Mouse (Mus musculus) heart, embryonic 10.5 days (tissue): ENCODE measurements at regions not wholly inside any gene's neighbourhood (a gene's known extent, or its start where the extent isn't known, plus 50 kb on each side); places are given as distances from the start of the nearest gene placed in this dataset.
"Not testable (repeated sequence)": the region's sequence is repeated elsewhere in the genome, so short reads cannot be mapped to it uniquely, and the experiment has no call there.

Experiments
- DNase-seq: peaks from one replicate; pipeline ENCODE4 v3.0.0-alpha.2; 2017; ENCODE audit warnings: low spot score
- H3K27ac ChIP-seq: fragments of 300-500 bp; sonication (generic); 2 replicates; pipeline ENCODE4 v1.5.1; 2016; ENCODE audit warnings: mild to moderate bottlenecking
- H3K27me3 ChIP-seq: fragments of 300-500 bp; sonication (generic); 2 replicates; pipeline ENCODE4 v1.6.1; 2016; ENCODE audit warnings: mild to moderate bottlenecking; ENCODE audit not compliant: poor library complexity, insufficient read depth, severe bottlenecking
- H3K36me3 ChIP-seq: fragments of 300-500 bp; sonication (generic); 2 replicates; pipeline ENCODE4 v1.6.1; 2016; ENCODE audit warnings: mild to moderate bottlenecking, moderate library complexity
- H3K4me1 ChIP-seq: fragments of 300-500 bp; sonication (generic); 2 replicates; pipeline ENCODE4 v1.6.1; 2016; ENCODE audit warnings: mild to moderate bottlenecking
- H3K4me3 ChIP-seq: fragments of 300-500 bp; sonication (generic); 2 replicates; pipeline ENCODE4 v1.5.1; 2016; ENCODE audit warnings: mild to moderate bottlenecking, moderate library complexity
- H3K9me3 ChIP-seq: fragments of 300-500 bp; sonication (generic); 2 replicates; pipeline ENCODE4 v1.6.1; 2016; ENCODE audit warnings: mild to moderate bottlenecking, moderate library complexity
- WGBS: fragments of 180-500 bp; shearing (Covaris S2); methylation state at CpG from one replicate; pipeline ENCODE4 v1.1.7; 2016; 5-methylcytosine and 5-hydroxymethylcytosine counted together

DNA sequence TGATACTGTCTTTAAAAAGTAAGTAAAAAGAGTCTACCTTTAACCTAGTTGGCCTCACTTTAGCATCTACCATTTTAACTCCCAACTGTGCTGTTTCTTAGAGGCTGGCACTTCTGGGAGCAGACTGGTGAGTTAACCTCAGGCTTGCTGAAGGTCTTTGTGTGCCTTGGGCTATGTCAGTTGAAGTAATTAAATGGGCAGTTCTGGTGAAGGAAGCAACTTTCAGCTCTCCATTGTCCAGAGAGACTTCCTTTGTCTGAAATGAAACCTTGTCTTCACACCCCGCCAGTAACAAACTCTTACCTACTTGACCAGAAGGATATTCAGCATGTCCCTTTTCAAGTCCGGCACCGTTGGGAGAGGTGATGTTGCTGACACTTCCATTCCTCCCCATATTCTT is 55.5 kb downstream of the Zfp281 start:
- no peak overlapping the region for H3K4me3 ChIP-seq
- H3K27me3 ChIP-seq: no peaks in the 10 kb centered on the region
- H3K9me3 ChIP-seq: no peaks in the 10 kb centered on the region
- no peak for DNase-seq
- H3K4me1 ChIP-seq: peaks cover 7% of the 10 kb centered on the region; the same call in 1 of the 2 replicates
- no peaks in the 10 kb centered on the region for H3K36me3 ChIP-seq
- 89% methylated on average over 3 of the region's 3 CpGs for WGBS
- H3K27ac ChIP-seq: no peak overlapping the region

- H3K4me1 ChIP-seq: peaks cover 10% of the 10 kb centered on the region; the same call in 1 of the 2 replicates
- H3K36me3 ChIP-seq, H3K9me3 ChIP-seq, H3K4me3 ChIP-seq, H3K27me3 ChIP-seq, DNase-seq, H3K27ac ChIP-seq: not testable (repeated sequence)
- WGBS: 61% methylated on average over 10 of the region's 10 CpGs
Observed at GRCm38 (mm10) chr1:136682311-136682710, 57.6 kb downstream of the Zfp281 start.

DNA sequence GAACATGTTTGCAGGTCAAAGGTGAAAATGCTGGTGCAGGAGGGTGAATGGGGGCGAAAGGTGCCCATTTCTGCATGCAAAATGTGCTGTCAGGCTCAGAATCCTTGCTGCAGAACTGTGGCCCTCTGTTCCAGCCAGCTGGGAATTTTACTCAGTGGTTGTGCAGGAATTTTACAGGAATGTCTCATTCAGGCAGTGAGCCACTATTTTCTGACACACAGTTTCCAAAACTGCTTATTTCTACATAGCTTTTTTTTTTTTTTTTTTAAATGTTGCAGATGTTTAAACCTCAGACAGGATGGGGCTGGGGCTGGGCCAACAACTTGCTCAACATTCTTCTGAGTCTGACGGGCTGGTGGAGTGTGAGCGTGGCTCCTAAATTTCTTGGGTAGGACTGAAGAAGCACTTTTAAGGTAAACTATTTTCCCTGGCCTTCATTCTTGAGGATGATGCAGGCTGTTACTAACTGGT is 58.4 kb downstream of the Zfp281 start:
- H3K27ac ChIP-seq: no peak overlapping the region
- no peaks in the 10 kb centered on the region for H3K36me3 ChIP-seq
- H3K4me3 ChIP-seq: no peak overlapping the region
- no peaks in the 10 kb centered on the region for H3K9me3 ChIP-seq
- H3K27me3 ChIP-seq: no peaks in the 10 kb centered on the region
- H3K4me1 ChIP-seq: peaks cover 10% of the 10 kb centered on the region; the same call in 1 of the 2 replicates
- 75% methylated on average over 3 of the region's 3 CpGs for WGBS
- DNase-seq: no peak

DNA sequence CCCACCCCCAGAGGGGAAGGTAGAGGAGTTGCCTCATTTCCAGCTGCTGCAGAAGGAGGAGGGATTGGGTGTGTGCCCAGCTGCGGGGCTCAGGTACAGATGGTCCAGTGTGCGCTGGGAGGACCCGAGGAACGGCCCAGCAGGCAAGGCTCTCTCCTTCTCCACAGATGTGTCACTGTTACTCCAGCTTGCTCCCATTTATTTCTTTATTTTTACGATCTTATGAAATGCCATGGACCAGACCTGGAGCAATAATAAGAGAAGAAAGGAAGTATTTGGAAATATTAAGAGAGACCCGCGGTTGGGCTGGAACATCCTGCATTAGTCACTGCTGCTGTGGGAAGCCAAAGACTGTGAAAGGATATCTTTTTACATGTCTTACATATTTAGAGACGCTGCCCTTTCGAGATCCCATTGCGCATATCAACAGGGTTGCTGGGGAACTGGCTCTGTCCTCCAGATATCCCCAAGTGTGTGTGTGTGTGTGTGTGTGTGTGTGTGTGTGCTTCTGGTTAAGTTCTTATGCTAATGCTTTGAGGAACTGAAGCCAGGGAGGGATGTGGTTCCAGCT is 58.9 kb downstream of the Zfp281 start:
- DNase-seq: no peak
- H3K4me3 ChIP-seq: no peak overlapping the region
- no peak overlapping the region for H3K27ac ChIP-seq
- H3K9me3 ChIP-seq: no peaks in the 10 kb centered on the region
- no peaks in the 10 kb centered on the region for H3K27me3 ChIP-seq
- 68% methylated on average over 10 of the region's 10 CpGs for WGBS
- no peaks in the 10 kb centered on the region for H3K36me3 ChIP-seq
- peaks cover 10% of the 10 kb centered on the region; the same call in 1 of the 2 replicates for H3K4me1 ChIP-seq

DNA sequence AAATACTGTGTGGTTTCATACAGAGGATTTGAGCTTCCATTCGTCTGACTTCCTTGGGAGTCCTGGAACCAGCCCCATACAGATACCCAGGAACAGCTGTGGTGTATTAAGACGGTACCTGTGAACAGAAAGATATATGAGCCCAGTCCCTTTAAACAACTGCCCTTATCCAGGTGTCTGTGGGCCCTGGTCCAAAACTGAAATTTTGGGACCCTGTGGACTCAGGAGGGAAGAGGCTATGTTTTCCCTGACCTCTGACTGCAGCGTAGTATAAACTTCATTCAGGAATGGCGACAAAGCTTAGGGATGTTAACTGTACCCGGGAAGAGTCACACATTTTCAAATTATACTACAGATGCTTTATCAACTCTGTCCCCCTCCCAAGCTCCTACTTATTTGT is 59.8 kb downstream of the Zfp281 start:
- 84% methylated on average over 5 of the region's 5 CpGs for WGBS
- Histone ChIP-seq H3K27me3 (no peaks in the 10 kb centered on the region), H3K9me3 (no peaks in the 10 kb centered on the region), H3K27ac (no peak overlapping the region), H3K4me3 (no peak overlapping the region), H3K36me3 (no peaks in the 10 kb centered on the region), H3K4me1 (peaks cover 10% of the 10 kb centered on the region; the same call in 1 of the 2 replicates)
- DNase-seq: no peak

- WGBS: 62% methylated on average over 13 of the region's 13 CpGs
- Histone ChIP-seq H3K27me3 (no peaks in the 10 kb centered on the region), H3K36me3 (no peaks in the 10 kb centered on the region), H3K27ac (no peak overlapping the region), H3K4me3 (no peak overlapping the region), H3K4me1 (peaks cover 10% of the 10 kb centered on the region; the same call in 1 of the 2 replicates), H3K9me3 (no peaks in the 10 kb centered on the region)
- no peak for DNase-seq
Observed at GRCm38 (mm10) chr1:136685191-136686060, 60.7 kb downstream of the Zfp281 start.

- DNase-seq: no peak
- Histone ChIP-seq H3K4me1 (peaks cover 14% of the 10 kb centered on the region; the same call in 1 of the 2 replicates), H3K4me3 (no peak overlapping the region), H3K27me3 (no peaks in the 10 kb centered on the region), H3K27ac (no peak overlapping the region), H3K9me3 (no peaks in the 10 kb centered on the region), H3K36me3 (no peaks in the 10 kb centered on the region)
Observed at GRCm38 (mm10) chr1:136686467-136686866, 61.8 kb downstream of the Zfp281 start.

DNA sequence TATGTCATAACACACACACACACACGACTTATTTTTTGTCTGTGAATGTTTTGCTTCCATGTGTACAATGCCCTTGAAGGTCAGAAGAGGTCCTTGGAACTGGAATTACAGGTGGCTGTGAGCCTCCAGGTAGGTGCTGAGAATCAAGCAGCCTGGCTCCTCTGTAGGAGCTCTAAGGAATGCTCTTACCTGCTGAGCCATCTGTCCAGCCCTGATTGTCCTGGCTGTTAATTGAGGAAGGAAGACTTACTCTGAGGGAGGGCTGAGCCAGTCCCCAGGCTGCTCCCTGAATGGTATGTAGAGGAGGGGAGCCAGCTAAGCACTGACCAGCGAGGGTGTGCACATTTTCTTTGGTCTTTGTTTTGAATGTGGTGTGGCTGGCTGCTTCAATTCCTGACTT is 65.4 kb downstream of the Zfp281 start:
- H3K4me3 ChIP-seq: no peak overlapping the region
- H3K9me3 ChIP-seq: no peaks in the 10 kb centered on the region
- H3K4me1 ChIP-seq: peaks cover 16% of the 10 kb centered on the region
- H3K27ac ChIP-seq: no peak overlapping the region
- H3K27me3 ChIP-seq: no peaks in the 10 kb centered on the region
- no peak for DNase-seq
- 24% methylated on average over 2 of the region's 2 CpGs for WGBS
- no peaks in the 10 kb centered on the region for H3K36me3 ChIP-seq

DNA sequence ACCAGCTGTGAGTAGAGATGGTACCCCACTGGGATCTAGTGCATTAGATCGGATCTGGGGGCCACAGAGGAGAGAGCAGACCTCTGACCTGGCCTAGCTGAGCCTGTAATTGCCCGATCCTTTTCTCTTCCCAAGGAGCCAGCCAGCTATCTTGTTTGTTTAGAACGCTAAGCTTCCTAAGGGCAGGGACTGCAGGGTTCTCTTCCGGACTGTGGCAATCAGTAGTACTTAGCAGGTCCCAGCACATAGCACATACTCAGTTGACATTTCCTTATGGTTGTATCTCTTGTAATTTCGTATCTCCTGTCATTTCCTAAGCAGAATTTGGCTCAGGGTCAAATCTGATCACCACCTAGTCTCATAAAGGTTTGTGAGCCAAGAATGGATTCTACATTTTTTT is 68.7 kb downstream of the Zfp281 start:
- no peaks in the 10 kb centered on the region for H3K9me3 ChIP-seq
- no peak for DNase-seq
- WGBS: 35% methylated on average over 5 of the region's 5 CpGs
- H3K4me1 ChIP-seq: peaks cover 28% of the 10 kb centered on the region
- H3K36me3 ChIP-seq: no peaks in the 10 kb centered on the region
- no peaks in the 10 kb centered on the region for H3K27me3 ChIP-seq
- H3K4me3 ChIP-seq: no peak overlapping the region
- H3K27ac ChIP-seq: no peak overlapping the region

- Histone ChIP-seq H3K36me3 (no peaks in the 10 kb centered on the region), H3K4me3 (no peak overlapping the region), H3K27ac (no peak overlapping the region), H3K9me3 (no peaks in the 10 kb centered on the region), H3K27me3 (no peaks in the 10 kb centered on the region), H3K4me1 (peaks cover 35% of the 10 kb centered on the region)
- no peak for DNase-seq
- WGBS: 42% methylated on average over 7 of the region's 7 CpGs
Observed at GRCm38 (mm10) chr1:136694983-136695382, 70.3 kb downstream of the Zfp281 start.

DNA sequence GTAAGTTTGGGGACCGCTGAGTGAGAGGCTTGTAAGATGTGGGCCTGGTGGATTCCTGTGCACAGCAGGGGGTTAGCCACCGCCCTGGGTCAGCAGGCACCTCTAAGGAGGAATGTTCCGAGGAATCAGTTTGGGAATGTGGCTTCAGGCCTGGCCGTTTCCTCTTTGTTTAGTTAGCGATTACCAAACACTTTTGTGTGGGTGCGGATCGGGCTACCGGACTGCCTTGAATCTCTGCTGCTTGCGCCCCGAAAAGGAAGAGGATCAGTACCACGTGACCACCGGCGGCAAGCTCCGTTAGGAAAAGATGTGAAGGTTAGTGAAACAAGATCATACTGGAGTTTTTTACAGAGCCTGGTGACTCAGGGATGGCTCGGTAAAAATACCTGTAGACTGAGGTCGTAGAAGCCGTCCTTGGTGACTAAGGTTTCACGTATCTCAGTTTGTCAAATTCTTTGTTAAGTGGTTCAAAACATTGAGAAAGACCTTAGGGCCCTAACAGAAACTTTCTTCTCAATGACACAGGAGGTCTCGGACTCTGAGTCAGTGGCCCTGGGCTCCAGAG is 71.5 kb downstream of the Zfp281 start:
- H3K36me3 ChIP-seq: no peaks in the 10 kb centered on the region
- peaks cover 32% of the 10 kb centered on the region for H3K4me1 ChIP-seq
- DNase-seq: no peak
- peak overlapping the region; percentile 78 for H3K27ac ChIP-seq
- H3K9me3 ChIP-seq: no peaks in the 10 kb centered on the region
- 6% methylated on average over 19 of the region's 19 CpGs for WGBS
- H3K27me3 ChIP-seq: no peaks in the 10 kb centered on the region
- peak overlapping the region; percentile 50 for H3K4me3 ChIP-seq

GRCm38 (mm10) chr1:136698454-136699152 is 73.9 kb downstream of the Zfp281 start:
- H3K4me1 ChIP-seq: peaks cover 26% of the 10 kb centered on the region
- H3K27me3 ChIP-seq: no peaks in the 10 kb centered on the region
- H3K9me3 ChIP-seq: no peaks in the 10 kb centered on the region
- 8% methylated on average over 9 of the region's 9 CpGs for WGBS
- DNase-seq: no peak
- no peak overlapping the region for H3K27ac ChIP-seq
- H3K4me3 ChIP-seq: no peak overlapping the region
- no peaks in the 10 kb centered on the region for H3K36me3 ChIP-seq

- H3K27ac ChIP-seq: no peak overlapping the region
- H3K4me1 ChIP-seq: peaks cover 26% of the 10 kb centered on the region
- WGBS: 76% methylated on average over 7 of the region's 7 CpGs
- DNase-seq: no peak
- no peaks in the 10 kb centered on the region for H3K36me3 ChIP-seq
- no peaks in the 10 kb centered on the region for H3K9me3 ChIP-seq
- H3K27me3 ChIP-seq: no peaks in the 10 kb centered on the region
- no peak overlapping the region for H3K4me3 ChIP-seq
Observed at GRCm38 (mm10) chr1:136699153-136699524, 74.4 kb downstream of the Zfp281 start.
